Mouse (Mus musculus) R1 (cell line): Measurements from ENCODE around the gene Trim10.

Experiments
- DNase-seq: peaks from one replicate; pipeline ENCODE4 v3.0.0-alpha.2; 2018; ENCODE audit warnings: low read depth, low spot score

Trim10 gene

GRCm38 (mm10) chr17:36912031-36912430, 42.7 kb downstream of the Trim10 start:
- DNase-seq = no peak

GRCm38 (mm10) chr17:36914108-36914507, 44.7 kb downstream of the Trim10 start:
- DNase-seq = peak; percentile 82

DNA sequence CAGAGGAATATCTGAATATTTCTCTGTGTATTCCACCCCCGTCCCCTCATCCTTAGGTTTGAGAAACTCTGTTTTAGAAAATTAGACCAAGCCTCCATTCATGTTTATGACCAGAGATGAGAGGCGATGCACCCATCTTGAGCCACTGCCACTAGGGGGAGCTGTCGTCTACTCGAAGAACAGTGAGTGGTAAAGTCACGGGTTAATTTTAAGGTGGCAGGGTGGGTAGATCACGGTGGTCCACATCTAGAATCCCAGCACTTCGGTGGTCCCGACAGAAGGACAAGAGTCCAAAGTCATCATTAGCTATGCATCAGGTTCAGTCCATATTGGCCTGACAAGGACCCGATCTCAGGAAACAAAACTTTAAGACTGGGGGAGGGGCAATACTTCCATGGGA, 45.7 kb downstream of the Trim10 start:
- peak; percentile 68 for DNase-seq

- peak; percentile 55 for DNase-seq
Measured at GRCm38 (mm10) chr17:36920239-36920638, 50.9 kb downstream of the Trim10 start.

- no peak for DNase-seq
Measured at GRCm38 (mm10) chr17:36922715-36923114, 53.3 kb downstream of the Trim10 start.

- DNase-seq = peak; percentile 86
Measured at GRCm38 (mm10) chr17:36923491-36923890, 54.1 kb downstream of the Trim10 start.
